Comparison of ENCODE assay signal across 31 mouse cellular contexts in genomic region chr13:113599701-113600530, GRCm38 (mm10). TPM values are rescaled to one million over a fixed set of nuclear protein-coding genes. Genes with fewer than 3 reads are reported as not detected.
DNase-seq lines count a peak whose midpoint lies in the region; ATAC-seq and TF ChIP-seq lines count a peak whose summit lies in the region.
"Had no signal": no experiment of that assay in that cellular context is flagged by ENCODE, and none has a peak within 500 bp of the region (broad histone marks: within the 10 kb centered on the region; RNA-seq: fewer than 3 reads in every experiment).

No protein-coding gene starts in this region.

- TF ChIP-seq EP300 in liver, postnatal 0 days (IDR thresholded peaks at IDR 0.05; ENCODE audit: low read depth): no peak

- no peak for TF ChIP-seq POLR2A in liver, adult 2 months (IDR thresholded peaks at IDR 0.05; ENCODE audit: extremely low read depth, insufficient read depth, low read length)

- H3K9ac ChIP-seq in liver, adult 2 months (ENCODE audit: low read depth, low read length): no peak overlapping the region
- H3K9ac ChIP-seq in liver, embryonic 11.5 days (ENCODE audit: low read depth, low read length): no peak overlapping the region
- H3K9ac ChIP-seq in liver, postnatal 0 days (replicated peaks): no peak overlapping the region
- H3K9ac ChIP-seq: embryonic facial prominence, embryonic 12.5 days; forebrain, embryonic 13.5 days; kidney, embryonic 15.5 days; limb, embryonic 15.5 days; lung, embryonic 15.5 days; neural tube, embryonic 13.5 days had no signal

- WGBS in liver, adult 2 months: 70% methylated on average over 22 of the region's 22 CpGs
- 88% methylated on average over 22 of the region's 22 CpGs for WGBS in liver, embryonic 11.5 days
- 76% methylated on average over 22 of the region's 22 CpGs for WGBS in liver, postnatal 0 days (ENCODE audit: insufficient replicate concordance)

- intact Hi-C loops in left cerebral cortex, postnatal 36 days (cut with DNase I): no loop called here

- no peak overlapping the region for H3K27ac ChIP-seq in liver, adult 2 months (replicated peaks; ENCODE audit: insufficient read depth, low read depth, low read length)
- H3K27ac ChIP-seq in liver, embryonic 11.5 days (ENCODE audit: low read depth, low read length): no peak overlapping the region
- H3K27ac ChIP-seq in liver, postnatal 0 days (ENCODE audit: low read depth): peak overlapping the region; percentile 87
- H3K27ac ChIP-seq: embryonic facial prominence, embryonic 12.5 days; forebrain, embryonic 13.5 days; hindbrain, embryonic 10.5 days; hindbrain, postnatal 0 days; kidney, embryonic 15.5 days; left cerebral cortex, adult 2 months; limb, embryonic 15.5 days; lung, embryonic 15.5 days; midbrain, embryonic 10.5 days; neural tube, embryonic 13.5 days had no signal

- H3K4me3 ChIP-seq in liver, adult 2 months (ENCODE audit: insufficient read depth, low read depth, low read length): no peak overlapping the region
- no peak overlapping the region for H3K4me3 ChIP-seq in liver, embryonic 11.5 days (ENCODE audit: low read depth, low read length)
- no peak overlapping the region for H3K4me3 ChIP-seq in liver, postnatal 0 days (ENCODE audit: low read depth, low read length)
- H3K4me3 ChIP-seq: embryonic facial prominence, embryonic 12.5 days; erythroblast, embryonic 14.5 days; forebrain, embryonic 13.5 days; hindbrain, embryonic 10.5 days; kidney, embryonic 15.5 days; left cerebral cortex, adult 2 months; limb, embryonic 15.5 days; lung, embryonic 15.5 days; midbrain, embryonic 10.5 days; myocyte; neural tube, embryonic 13.5 days had no signal

- no peak for ATAC-seq in liver, embryonic 11.5 days (replicated peaks; ENCODE audit: low FRiP score)
- ATAC-seq in liver, postnatal 0 days: no peak
- ATAC-seq: forebrain, embryonic 13.5 days; hindbrain, postnatal 0 days; intestine, postnatal 0 days; midbrain, embryonic 16.5 days had no signal

- peaks cover 65% of the 10 kb centered on the region for H3K4me1 ChIP-seq in liver, adult 2 months (ENCODE audit: control insufficient read depth, insufficient read depth, low read length)
- H3K4me1 ChIP-seq in liver, embryonic 11.5 days (replicated peaks; ENCODE audit: control insufficient read depth, insufficient read depth, low read length): peaks cover 21% of the 10 kb centered on the region
- peaks cover 69% of the 10 kb centered on the region for H3K4me1 ChIP-seq in liver, postnatal 0 days (ENCODE audit: insufficient read depth)

- no peaks in the 10 kb centered on the region for H3K9me3 ChIP-seq in liver, embryonic 11.5 days (ENCODE audit: control insufficient read depth, low read length)
- H3K9me3 ChIP-seq in liver, postnatal 0 days (ENCODE audit: low read length): no peaks in the 10 kb centered on the region
- H3K9me3 ChIP-seq: embryonic facial prominence, embryonic 12.5 days; forebrain, embryonic 13.5 days; hindbrain, embryonic 10.5 days; kidney, embryonic 15.5 days; limb, embryonic 15.5 days; lung, embryonic 15.5 days; midbrain, embryonic 10.5 days; neural tube, embryonic 13.5 days had no signal

- H3K36me3 ChIP-seq in liver, adult 2 months (ENCODE audit: control insufficient read depth, insufficient read depth, low read length): no peaks in the 10 kb centered on the region
- H3K36me3 ChIP-seq in liver, embryonic 11.5 days (ENCODE audit: control insufficient read depth, insufficient read depth, low read length): 0 out of 2 replicates have a peak, but pooled peaks cover 3% of the 10 kb centered on the region
- H3K36me3 ChIP-seq in liver, postnatal 0 days (replicated peaks; ENCODE audit: insufficient read depth, low read length): peaks cover 9% of the 10 kb centered on the region; the same call in 1 of the 2 replicates
- H3K36me3 ChIP-seq: limb, embryonic 15.5 days; lung, embryonic 15.5 days; neural tube, embryonic 13.5 days had no signal

- H3K4me2 ChIP-seq in liver, embryonic 11.5 days: no peak overlapping the region
- H3K4me2 ChIP-seq in liver, postnatal 0 days (ENCODE audit: low read depth, low read length): peak overlapping the region; percentile 50
- H3K4me2 ChIP-seq: embryonic facial prominence, embryonic 12.5 days; forebrain, embryonic 13.5 days; heart, embryonic 11.5 days; kidney, embryonic 15.5 days; limb, embryonic 15.5 days; lung, embryonic 15.5 days; neural tube, embryonic 13.5 days had no signal

- no peak for TF ChIP-seq CTCF in liver, adult 2 months (IDR thresholded peaks at IDR 0.05; ENCODE audit: low read depth, low read length)
- no peak for TF ChIP-seq CTCF in liver, postnatal 0 days (IDR thresholded peaks at IDR 0.05; ENCODE audit: low read depth)

- peaks cover 47% of the 10 kb centered on the region for H3K79me2 ChIP-seq in liver, adult 2 months (ENCODE audit: control insufficient read depth, insufficient read depth, low read length)

- DNase-seq in cerebellum, adult 9-10 months: peak; percentile 12
- DNase-seq in cerebellum, postnatal 10 days: no peak
- peak; percentile 43 for DNase-seq in liver, adult 2 months (ENCODE audit: extremely low read depth, low read depth, low spot score)
- DNase-seq in liver, embryonic 11.5 days (ENCODE audit: low spot score): no peak
- DNase-seq in R1 (ENCODE audit: low read depth, low spot score): peak; percentile 73
- DNase-seq in liver, postnatal 0 days: no peak
- DNase-seq in left cerebral cortex, postnatal 36 days (ENCODE audit: low spot score in 2 of 2): no peak
- no peak for DNase-seq in lung, postnatal 36 days
- DNase-seq: adrenal gland, postnatal 14 days; cerebellum, adult 11 months; cerebellum, postnatal 14 days; left cerebral cortex, postnatal 4 days; lung, postnatal 4 days; right cerebral cortex, adult 18-20 months; right cerebral cortex, postnatal 4 days; thymus, adult 2 months had no signal

- H3K27me3 ChIP-seq in liver, adult 2 months (ENCODE audit: control insufficient read depth, insufficient read depth, low read length): no peaks in the 10 kb centered on the region
- no peaks in the 10 kb centered on the region for H3K27me3 ChIP-seq in liver, embryonic 11.5 days (replicated peaks; ENCODE audit: control insufficient read depth, insufficient read depth, low read length)
- H3K27me3 ChIP-seq in liver, postnatal 0 days (ENCODE audit: insufficient read depth, low read length): no peaks in the 10 kb centered on the region
- H3K27me3 ChIP-seq: embryonic facial prominence, embryonic 12.5 days; forebrain, embryonic 13.5 days; kidney, embryonic 15.5 days; limb, embryonic 15.5 days; lung, embryonic 15.5 days; neural tube, embryonic 13.5 days had no signal

RNA-seq across cellular contexts. Expression of gene Snx18, which starts 18.4 kb away (rescaled TPM):
- 15.4 and 18.1 TPM in 2 replicates for total RNA-seq in liver, adult 2 months (2014; rRNA removed)
- polyA plus RNA-seq in liver, adult 2 months (2012; rRNA removed): 7.2 and 7.5 TPM in 2 replicates
- polyA plus RNA-seq in liver, embryonic 11.5 days (2014; fragmentation: Nextera tagmentation; extraction: Ambion mirVana): 14.9 and 16.0 TPM in 2 replicates
- polyA plus RNA-seq in liver, postnatal 0 days (2015; fragmentation: Nextera tagmentation; extraction: Ambion mirVana): 5.7 and 6.9 TPM in 2 replicates
- 10 to 100 TPM; 22.9 to 23.8 TPM for total RNA-seq in left cerebral cortex, postnatal 36 days (2021)

Comparison
In these comparisons a context has a peak if more than half of its experiments do, and no peak if none do; other contexts are left out.
1. DNase-seq: peak in cerebellum, adult 9-10 months (single experiment), liver, adult 2 months (single experiment) and R1 (single experiment); none in cerebellum, postnatal 10 days (0 of 2), liver, embryonic 11.5 days (single experiment), liver, postnatal 0 days (single experiment), left cerebral cortex, postnatal 36 days (0 of 2) and lung, postnatal 36 days (single experiment).